Mouse (Mus musculus) right cerebral cortex, adult 2 months (tissue): Measurements from ENCODE around the gene Sgca.
"Not testable (repeated sequence)": the region's sequence is repeated elsewhere in the genome, so short reads cannot be mapped to it uniquely, and the experiment has no call there.

Source experiments
- DNase-seq, 2 experiments: peaks; one replicate each; pipeline ENCODE4 v3.0.0; 2021 to 2022; ENCODE audit warnings: low spot score in 2 of 2

Gene Sgca

DNA sequence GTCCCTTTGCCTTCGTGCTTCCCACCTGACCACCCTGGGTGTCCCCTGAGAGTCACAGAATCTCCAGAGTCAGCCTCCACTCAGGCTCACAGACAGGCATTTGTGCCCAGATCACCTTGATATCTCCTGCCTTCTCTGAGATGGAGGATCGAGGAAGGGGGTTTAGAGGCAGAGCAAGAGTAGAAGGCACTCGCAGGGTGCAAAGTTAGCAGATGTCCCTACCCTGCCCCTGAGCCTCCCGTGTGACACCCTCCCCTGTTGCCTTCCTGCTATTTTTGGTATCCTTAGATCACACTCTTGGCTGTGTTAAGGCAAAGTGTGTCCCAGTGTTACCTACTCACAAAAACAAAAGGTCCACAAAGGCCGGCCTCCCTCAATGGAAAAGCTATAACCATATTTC, at the start of gene Sgca:
Gene Sgca (minus strand): TSS at position 129 of the 400 bp plus-strand sequence.
- DNase-seq = no peak

DNA sequence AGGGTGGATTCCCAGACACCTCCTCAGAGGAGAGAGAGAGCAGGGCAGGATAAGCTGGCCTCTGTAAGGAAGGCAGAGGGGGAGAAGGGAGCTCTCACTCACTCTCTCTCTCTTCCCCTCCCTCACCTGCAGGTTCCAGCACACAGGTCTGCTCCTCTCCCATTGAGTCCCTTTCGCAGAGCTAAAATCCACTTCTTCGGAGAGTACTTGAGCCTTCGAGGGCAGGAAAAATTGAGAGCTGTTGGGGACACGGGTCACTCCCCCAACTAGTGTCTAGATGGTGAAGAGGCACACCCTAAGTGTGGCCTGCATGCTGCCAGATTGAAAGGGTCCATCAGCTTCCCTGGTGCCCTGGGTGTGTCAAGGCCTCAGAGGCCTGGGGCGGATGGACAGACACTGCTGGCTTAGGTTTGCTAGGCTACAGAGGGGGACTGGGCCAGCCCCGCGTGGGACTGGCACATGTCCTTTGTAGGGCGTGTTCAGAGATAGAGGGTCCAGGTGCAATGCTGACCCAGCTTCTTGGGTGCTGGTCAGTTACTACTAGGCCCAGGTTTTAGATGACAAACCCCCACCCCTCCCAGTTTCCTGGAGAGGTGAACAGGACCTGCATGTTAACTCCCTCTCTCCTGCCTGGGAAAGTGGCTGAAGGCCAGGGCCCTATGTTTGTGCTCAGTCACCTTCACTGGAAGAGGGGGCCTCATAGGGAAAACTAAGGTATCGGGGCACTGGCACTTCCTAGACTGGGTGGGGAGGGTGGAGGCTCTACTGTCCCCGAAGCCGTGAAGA, 49.3 kb upstream of the Sgca start:
- no peak for DNase-seq

- DNase-seq = no peak
Measured at GRCm38 (mm10) chr11:95024439-95025184, 48.5 kb upstream of the Sgca start.

DNA sequence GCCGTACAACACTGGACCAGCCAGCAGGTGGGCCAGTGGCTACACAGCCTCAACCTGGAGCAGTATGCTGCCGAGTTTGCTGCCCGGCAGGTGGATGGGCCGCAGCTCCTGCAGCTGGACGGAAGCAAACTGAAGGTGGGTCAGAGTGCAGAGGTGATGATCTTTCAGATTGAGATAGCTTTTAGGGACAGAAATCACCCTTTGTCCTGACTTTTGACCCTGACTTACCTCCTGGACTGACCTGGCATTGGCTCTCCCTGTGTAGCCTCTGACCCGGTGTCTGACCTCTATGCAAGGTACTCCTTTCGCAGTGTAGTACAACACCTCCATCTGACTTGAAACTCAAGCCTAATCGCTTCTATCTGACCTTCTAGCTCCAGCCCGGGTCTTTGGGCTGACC, 47.4 kb upstream of the Sgca start:
- no peak for DNase-seq

DNA sequence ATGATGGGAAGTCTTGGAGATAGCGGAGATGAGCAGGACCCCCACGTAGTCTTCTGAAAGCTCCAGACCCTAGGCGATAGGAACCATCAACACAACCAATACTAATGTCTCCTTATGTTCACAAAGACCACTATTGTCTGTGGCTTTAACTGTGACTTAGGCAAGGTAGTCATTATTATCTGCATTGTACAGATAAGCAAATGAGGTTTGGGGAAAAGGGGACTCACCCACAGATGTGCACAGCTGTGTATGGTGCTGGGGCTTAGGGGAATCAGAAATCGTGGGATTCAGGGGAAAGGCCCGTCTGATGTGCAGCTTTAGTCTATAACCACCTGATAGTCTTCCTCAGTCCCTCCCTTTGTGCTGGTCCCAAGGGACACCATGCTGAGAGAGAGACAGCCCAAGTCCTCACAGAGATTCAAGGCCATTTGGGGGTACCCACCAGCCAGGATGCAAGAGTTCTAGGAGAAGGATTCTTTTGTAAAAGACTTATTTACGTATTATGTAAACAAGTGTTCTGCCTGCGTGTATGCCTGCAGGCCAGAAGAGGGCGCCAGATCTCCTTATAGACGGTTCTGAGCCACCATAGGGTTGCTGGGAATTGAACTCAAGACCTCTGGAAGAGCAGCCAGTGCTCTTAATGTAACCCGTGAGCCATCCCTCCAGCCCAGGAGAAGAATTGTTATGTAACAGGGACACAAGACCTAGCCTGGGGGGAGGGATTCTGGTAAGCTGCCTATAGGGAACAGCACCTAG, 46.3 kb upstream of the Sgca start:
- DNase-seq = no peak

- DNase-seq = no peak
Measured at GRCm38 (mm10) chr11:95015484-95015883, 39.4 kb upstream of the Sgca start.

- no peak for DNase-seq
Measured at GRCm38 (mm10) chr11:95012487-95012886, 36.4 kb upstream of the Sgca start.

- no peak for DNase-seq
Measured at GRCm38 (mm10) chr11:95012075-95012474, 35.9 kb upstream of the Sgca start.

DNA sequence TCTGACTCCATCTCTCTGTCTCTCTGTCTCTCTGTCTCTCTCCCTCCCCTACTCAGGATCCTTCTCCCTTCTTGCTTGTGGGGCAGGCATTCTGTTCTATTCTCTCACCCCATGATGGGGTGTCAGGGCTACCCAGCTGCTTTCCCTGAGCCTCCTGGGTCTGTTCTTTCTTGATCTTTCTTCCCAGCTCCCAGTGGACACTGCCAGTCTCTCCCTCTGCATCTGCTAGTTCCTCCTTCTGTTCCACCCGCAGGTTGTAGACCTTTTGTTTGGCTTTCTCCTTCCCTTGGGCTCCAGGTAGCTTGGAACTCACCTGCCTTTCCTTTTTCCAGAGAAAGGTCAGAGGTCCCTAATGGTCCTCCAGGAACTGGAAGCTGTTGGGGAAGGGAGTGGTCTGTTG, 35.3 kb upstream of the Sgca start:
- no peak for DNase-seq

DNA sequence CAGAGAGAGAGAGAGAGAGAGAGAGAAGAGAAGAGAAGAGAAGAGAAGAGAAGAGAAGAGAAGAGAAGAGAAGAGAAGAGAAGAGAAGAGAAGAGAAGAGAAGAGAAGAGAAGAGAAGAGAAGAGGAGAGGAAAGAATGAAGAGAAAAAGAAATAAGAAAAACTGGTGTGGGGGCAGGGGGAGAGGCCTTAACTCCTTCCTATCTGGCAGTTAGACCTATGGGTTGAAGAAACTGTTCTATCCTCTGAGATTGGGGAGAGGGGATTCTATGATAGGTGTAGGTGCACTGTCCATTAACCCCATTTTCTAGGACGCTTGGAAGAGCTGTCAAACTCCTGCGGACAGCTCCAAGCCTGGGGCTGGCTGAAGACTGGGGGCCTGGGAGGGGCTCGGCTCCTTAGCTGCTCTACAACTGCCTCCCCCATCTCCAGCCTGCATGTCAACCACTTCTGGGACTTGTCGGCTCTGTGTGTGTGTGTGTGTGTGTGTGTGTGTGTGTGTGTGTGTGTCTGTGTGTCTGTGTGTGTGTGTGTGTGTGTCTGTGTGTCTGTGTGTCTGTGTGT, 34.8 kb upstream of the Sgca start:
- not testable (repeated sequence) for DNase-seq

DNA sequence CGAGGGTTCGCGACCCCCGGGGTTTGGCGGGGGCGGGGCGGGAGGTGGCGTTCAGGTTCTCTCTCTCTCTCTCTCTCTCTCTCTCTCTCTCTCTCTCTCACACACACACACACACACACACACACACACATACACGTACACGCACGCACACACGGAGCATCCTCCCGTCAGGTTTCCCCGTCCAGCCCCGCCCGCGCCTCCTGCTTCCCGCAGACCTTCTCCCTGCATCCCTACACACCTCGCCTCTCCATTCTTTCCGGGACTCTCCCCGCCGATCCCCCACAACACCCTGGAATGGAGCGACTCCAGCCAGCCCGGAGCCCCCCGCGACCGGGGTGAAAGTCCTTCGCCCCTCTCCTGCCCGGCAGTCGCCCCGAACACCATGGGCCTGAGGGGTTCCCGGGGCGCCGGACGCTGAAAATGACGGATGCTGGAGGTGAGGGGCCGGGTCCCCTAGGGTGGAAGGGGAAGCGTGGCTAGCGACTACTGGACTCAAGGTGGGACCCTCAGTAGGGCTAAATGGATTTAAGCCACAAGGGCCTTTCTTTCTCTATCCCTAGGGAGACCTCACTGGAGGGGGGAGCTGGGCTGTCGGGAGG, 34.1 kb upstream of the Sgca start:
- DNase-seq = no peak

DNA sequence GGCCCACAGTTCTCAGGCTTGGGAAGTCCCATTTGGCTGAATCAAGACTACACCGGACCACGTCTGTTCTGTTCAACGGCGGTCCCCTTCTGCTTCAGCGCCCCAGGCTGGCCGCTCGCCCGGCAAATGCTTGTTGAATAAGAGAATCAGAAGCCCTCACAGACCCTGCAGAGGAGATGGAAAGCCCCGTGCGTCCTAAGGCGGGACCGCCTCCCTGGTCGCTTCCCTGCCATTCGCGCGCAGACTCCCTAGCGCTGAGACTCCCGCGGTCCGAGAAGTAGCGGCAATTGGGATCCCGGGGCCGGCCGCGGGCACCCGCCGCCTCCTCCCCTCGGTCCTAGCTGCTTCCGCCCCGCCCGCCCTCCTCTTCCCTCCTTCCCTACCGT, 33.5 kb upstream of the Sgca start, which contains the start of gene Samd14:
Gene Samd14 (plus strand): TSS at position 251 of the 386 bp plus-strand sequence.
- DNase-seq = peak; percentile 61

GRCm38 (mm10) chr11:95008661-95009628, 32.8 kb upstream of the Sgca start:
- no peak for DNase-seq

GRCm38 (mm10) chr11:95007418-95007817, 31.3 kb upstream of the Sgca start:
- DNase-seq = no peak

DNA sequence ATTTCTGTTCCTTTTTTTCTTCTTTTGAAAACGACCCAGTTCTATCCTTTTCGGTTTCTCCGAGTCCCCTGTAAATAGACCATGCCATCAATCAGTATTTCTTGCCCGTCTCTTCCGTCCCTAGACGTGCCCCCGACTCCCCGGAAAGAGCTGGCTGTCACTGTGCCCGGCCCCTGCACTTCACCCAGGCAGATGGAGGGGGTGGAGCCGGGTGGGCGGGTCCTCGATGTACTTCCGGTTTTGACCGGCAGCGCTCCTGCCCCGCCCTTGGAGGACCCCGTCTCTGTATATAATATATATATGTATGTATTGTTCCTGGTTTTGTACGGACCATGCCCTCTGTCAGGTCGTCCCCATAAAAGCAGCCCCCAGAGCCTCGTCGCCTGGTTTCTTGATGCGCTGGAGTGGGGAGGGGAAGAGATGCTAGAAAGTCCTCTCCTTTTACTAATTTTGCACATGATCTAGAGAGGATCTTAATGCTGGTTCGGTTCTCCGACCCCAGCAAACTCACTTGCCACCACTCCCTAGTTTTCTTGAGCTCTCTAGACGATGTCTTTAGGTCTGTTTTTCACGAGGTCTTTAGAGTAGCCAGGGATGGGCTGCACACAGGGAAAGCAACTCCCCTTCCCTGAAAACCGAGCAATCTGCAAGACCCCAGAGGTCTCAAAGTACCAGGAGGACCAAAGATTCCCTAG, 30.5 kb upstream of the Sgca start:
- peak; percentile 63 to 68 for DNase-seq

DNA sequence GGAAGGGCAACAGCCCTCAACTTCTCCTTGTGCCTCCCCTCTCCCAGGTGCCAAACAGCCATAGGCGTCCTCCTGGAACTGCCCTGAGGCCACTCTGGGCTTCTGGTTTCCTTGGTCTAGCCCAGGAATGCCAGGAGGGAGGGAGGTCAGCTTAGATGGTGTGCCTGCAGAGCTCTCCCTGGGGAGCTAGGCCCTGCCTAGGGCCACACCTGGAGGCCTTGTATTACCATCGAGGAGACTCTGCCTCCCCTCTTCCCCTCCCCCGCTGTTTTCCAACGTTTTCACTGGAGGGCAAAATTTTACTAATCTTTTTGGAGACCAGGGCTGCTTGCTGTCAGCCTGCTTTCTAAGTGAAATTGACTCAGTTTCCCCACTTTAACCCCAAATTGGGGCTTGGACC, 29.9 kb upstream of the Sgca start:
- no peak for DNase-seq

DNA sequence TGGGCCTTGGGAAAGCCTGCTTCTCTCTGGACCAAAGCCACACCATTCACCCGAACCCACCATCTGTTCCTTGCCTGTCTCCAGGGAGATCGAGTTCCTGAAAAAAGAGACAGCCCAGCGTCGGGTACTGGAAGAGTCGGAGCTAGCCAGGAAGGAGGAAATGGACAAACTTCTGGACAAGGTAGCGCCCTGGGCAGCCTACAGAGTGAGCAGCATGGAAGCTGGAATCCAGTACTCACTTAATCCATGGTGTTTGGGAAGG, 28.7 kb upstream of the Sgca start:
- DNase-seq = no peak

- DNase-seq = no peak
Measured at GRCm38 (mm10) chr11:95004136-95004936, 28.2 kb upstream of the Sgca start.

DNA sequence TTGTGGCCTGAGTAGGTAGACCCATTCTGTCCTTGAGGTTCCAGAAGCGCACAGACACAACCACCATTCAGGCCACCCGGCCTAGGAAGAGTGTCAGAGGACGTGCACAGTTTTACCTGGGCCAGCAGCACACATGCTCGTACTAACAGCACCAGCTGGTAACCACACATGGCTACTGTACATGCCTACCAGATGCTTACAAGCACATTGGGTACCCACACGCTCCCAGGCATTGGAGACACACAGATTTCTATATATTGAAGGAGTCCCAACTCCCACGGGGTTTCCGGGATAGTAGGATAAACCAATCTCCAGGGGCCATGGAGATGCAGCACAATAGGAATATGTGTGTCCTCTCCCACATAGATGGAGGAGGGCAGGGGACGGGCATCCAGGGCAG, 26.6 kb upstream of the Sgca start:
- DNase-seq = no peak
